Mouse (Mus musculus): Measurements from ENCODE around the gene Eif5a. TPM values are rescaled to one million over a fixed set of nuclear protein-coding genes. Genes with fewer than 3 reads are reported as not detected.
A peak's percentile ranks its signal among the peaks of the same experiment; 100 is the strongest.

Gene Eif5a
- polyA plus RNA-seq, 1 experiment from 2014 or later, result 774 TPM

DNA sequence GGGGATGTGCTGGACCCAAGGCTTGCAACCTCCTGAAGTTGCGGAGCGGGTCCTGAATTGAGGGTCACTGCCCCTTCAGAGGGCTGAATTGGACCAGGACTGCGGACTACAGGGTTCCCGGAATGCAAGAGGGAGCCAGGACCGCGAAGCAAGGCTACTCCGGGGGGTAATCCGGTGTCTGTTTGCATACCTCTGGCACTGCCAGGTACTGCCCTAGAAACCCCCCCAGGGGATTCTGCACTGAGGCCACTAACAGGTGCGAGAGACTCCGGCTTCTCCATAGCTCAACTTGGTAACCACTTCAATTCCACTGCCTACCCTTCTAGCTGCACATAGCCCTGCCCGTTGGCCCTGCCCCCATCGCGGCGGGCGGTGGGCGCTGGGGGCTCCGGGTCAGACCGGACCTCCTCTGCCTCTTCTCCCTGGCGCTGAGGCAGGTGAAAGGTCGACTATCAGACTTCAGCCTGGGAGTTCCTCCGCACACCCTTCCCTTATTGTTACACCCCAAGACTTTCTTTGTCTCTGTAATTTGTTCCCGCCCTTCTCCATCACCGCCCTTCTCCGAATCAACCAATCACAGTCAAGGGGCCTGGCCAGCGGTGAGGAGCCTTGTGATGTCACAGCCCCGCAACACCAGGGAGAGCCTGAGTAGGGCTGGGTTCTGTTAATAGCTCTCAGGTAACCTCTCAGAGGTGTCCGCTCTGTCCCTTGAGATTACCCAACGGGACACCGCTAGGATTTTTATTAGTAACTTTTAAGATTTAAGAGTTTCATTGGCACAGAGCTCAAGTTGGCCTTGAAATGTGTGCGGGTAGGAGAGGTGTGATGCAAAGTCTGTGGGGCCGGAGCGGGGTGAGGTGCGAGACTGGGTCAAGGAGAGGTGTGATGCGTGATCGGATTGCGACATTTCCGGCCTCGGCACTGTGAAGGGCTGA, 21.0 kb downstream of the Eif5a start, which contains the start of the genes 2810408A11Rik and Neurl4:
Gene 2810408A11Rik (minus strand): TSS at position 517 of the 935 bp plus-strand sequence.
Gene Neurl4 (plus strand): TSS at position 602 of the 935 bp plus-strand sequence.
- no peaks in the 10 kb centered on the region for H3K4me1 ChIP-seq (replicated peaks; ENCODE audit: control insufficient read depth, insufficient read depth, low read length)
- peak within 1 kb of the TSS; percentile 65 for H3K9ac ChIP-seq (ENCODE audit: low read depth, low read length)
- peaks cover 19% of the 10 kb centered on the region for H3K36me3 ChIP-seq (ENCODE audit: control insufficient read depth, insufficient read depth)
- peak; percentile 93 for ATAC-seq
- H3K9me3 ChIP-seq (ENCODE audit: control insufficient read depth), result no peaks in the 10 kb centered on the region
- no peak for TF ChIP-seq CTCF (IDR thresholded peaks at IDR 0.05; ENCODE audit: low read depth)
- H3K4me2 ChIP-seq (replicated peaks; ENCODE audit: low read depth), result peak within 1 kb of the TSS; percentile 98
- no peaks in the 10 kb centered on the region for H3K27me3 ChIP-seq (replicated peaks; ENCODE audit: control insufficient read depth, insufficient read depth, low read length)
- under 1% methylated on average over 38 of the region's 38 CpGs for WGBS
- H3K27ac ChIP-seq (ENCODE audit: low read depth, low read length), result peak within 1 kb of the TSS; percentile 89
- peak within 1 kb of the TSS; percentile 75 for H3K4me3 ChIP-seq (ENCODE audit: low read depth, low read length)

DNA sequence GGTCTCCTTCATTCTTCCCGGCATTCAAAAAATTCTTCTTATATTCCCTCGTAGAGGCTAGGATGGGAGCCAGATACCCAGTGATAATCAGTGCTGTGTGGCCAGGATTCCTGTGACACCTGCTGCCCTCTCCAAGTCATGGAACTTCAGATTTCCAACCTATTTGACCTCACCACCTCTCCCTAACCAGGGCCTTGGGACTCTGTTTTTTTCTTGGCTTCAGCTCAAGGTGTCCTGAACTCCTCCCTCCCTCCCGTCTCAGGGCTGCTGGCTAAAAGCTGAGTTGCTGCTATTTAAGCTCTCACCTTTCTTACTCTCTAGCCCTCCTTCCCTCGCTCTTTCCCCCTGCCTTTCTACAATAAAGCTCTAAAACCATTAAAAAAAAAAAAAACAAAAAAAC, 21.9 kb downstream of the Eif5a start:
- Histone ChIP-seq H3K27me3 (replicated peaks; ENCODE audit: control insufficient read depth, insufficient read depth, low read length) (no peaks in the 10 kb centered on the region), H3K9me3 (ENCODE audit: control insufficient read depth) (no peaks in the 10 kb centered on the region), H3K4me3 (ENCODE audit: low read depth, low read length) (peak overlapping the region; percentile 75), H3K27ac (ENCODE audit: low read depth, low read length) (no peak overlapping the region), H3K9ac (ENCODE audit: low read depth, low read length) (no peak overlapping the region), H3K4me1 (replicated peaks; ENCODE audit: control insufficient read depth, insufficient read depth, low read length) (no peaks in the 10 kb centered on the region), H3K4me2 (replicated peaks; ENCODE audit: low read depth) (peak overlapping the region; percentile 98), H3K36me3 (ENCODE audit: control insufficient read depth, insufficient read depth) (peaks cover 13% of the 10 kb centered on the region)
- 27% methylated on average over 4 of the region's 4 CpGs for WGBS
- ATAC-seq, result no peak
- TF ChIP-seq CTCF (IDR thresholded peaks at IDR 0.05; ENCODE audit: low read depth), result no peak

DNA sequence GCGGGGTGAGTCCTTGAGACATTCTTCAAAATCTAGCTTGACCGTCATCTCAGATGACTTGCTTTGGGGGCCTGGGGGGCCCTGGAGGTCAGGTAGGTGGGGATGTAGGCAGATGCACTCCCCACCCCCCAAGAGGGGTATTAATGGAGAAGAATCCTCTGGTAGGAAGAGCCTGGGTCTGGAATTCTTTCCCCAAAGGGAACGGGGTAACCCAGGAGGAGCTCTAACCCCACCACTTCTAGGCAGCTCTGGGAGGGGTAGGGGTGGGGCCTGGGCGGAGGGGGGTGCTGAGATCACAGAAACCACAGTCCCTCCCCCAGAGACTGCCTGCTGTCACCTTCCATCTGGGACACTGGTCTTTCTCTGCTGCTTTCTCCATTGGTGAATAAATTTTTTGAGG, 26.5 kb downstream of the Eif5a start, which contains the start of gene Acap1:
Gene Acap1 (minus strand): TSS at position 249 of the 400 bp plus-strand sequence.
- H3K4me3 ChIP-seq (ENCODE audit: low read depth, low read length), result no peak within 1 kb of the TSS
- no peak for ATAC-seq
- H3K9me3 ChIP-seq (ENCODE audit: control insufficient read depth), result no peaks in the 10 kb centered on the region
- TF ChIP-seq CTCF (IDR thresholded peaks at IDR 0.05; ENCODE audit: low read depth), result no peak
- no peak within 1 kb of the TSS for H3K9ac ChIP-seq (ENCODE audit: low read depth, low read length)
- no peaks in the 10 kb centered on the region for H3K4me1 ChIP-seq (replicated peaks; ENCODE audit: control insufficient read depth, insufficient read depth, low read length)
- H3K27ac ChIP-seq (ENCODE audit: low read depth, low read length), result no peak within 1 kb of the TSS
- 70% methylated on average over 4 of the region's 4 CpGs for WGBS
- H3K27me3 ChIP-seq (replicated peaks; ENCODE audit: control insufficient read depth, insufficient read depth, low read length), result no peaks in the 10 kb centered on the region
- H3K4me2 ChIP-seq (replicated peaks; ENCODE audit: low read depth), result no peak within 1 kb of the TSS
- H3K36me3 ChIP-seq (ENCODE audit: control insufficient read depth, insufficient read depth), result no peaks in the 10 kb centered on the region

DNA sequence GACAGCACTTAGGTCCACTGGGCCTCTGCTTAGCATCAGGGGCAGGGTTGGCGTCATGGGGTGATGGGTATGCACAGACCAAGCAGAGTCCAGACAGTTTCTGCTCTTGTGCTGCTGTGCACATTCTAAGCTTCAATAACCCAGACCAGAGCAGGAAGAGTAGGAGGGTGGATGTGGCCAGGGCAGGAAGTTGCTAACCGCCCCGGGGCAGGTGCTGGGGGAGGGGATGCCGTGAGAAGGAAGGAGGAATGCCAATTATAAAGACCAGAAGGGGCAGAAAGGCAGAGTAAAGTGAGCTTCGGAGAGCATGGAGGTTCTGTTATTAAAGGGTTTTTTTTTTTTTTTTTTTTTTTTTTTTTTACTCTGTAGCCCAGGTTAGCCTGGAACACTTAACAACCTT, 27.1 kb downstream of the Eif5a start:
- H3K4me3 ChIP-seq (ENCODE audit: low read depth, low read length), result no peak overlapping the region
- no peak overlapping the region for H3K27ac ChIP-seq (ENCODE audit: low read depth, low read length)
- TF ChIP-seq CTCF (IDR thresholded peaks at IDR 0.05; ENCODE audit: low read depth), result no peak
- H3K9ac ChIP-seq (ENCODE audit: low read depth, low read length), result no peak overlapping the region
- 72% methylated on average over 5 of the region's 5 CpGs for WGBS
- H3K9me3 ChIP-seq (ENCODE audit: control insufficient read depth), result no peaks in the 10 kb centered on the region
- H3K4me1 ChIP-seq (replicated peaks; ENCODE audit: control insufficient read depth, insufficient read depth, low read length), result no peaks in the 10 kb centered on the region
- H3K36me3 ChIP-seq (ENCODE audit: control insufficient read depth, insufficient read depth), result no peaks in the 10 kb centered on the region
- H3K27me3 ChIP-seq (replicated peaks; ENCODE audit: control insufficient read depth, insufficient read depth, low read length), result no peaks in the 10 kb centered on the region
- H3K4me2 ChIP-seq (replicated peaks; ENCODE audit: low read depth), result no peak overlapping the region
- no peak for ATAC-seq

DNA sequence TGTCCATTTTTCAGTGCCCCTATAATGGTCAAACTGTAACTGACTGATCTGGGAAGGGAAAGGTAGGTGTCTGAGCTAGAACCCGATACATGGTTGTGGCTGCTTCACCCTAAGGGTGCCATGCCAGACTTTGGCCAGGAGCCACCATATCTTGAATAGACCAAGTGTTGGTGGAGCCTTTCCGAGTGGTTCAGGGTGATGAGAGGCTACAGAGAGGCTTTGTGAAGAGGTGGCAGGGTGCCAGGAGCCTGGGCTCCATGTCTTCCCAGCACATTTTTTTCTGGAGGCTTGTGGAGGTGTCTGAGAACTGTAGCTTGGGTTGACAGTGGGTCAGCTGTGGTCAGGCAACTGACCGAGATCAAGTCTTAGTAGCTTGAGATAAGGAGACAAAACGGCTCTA, 30.3 kb downstream of the Eif5a start:
- H3K9ac ChIP-seq (ENCODE audit: low read depth, low read length), result no peak overlapping the region
- H3K27me3 ChIP-seq (replicated peaks; ENCODE audit: control insufficient read depth, insufficient read depth, low read length), result no peaks in the 10 kb centered on the region
- no peak overlapping the region for H3K27ac ChIP-seq (ENCODE audit: low read depth, low read length)
- no peak for ATAC-seq
- 73% methylated on average over 4 of the region's 4 CpGs for WGBS
- no peak overlapping the region for H3K4me2 ChIP-seq (replicated peaks; ENCODE audit: low read depth)
- H3K9me3 ChIP-seq (ENCODE audit: control insufficient read depth), result no peaks in the 10 kb centered on the region
- TF ChIP-seq CTCF (IDR thresholded peaks at IDR 0.05; ENCODE audit: low read depth), result no peak
- no peaks in the 10 kb centered on the region for H3K36me3 ChIP-seq (ENCODE audit: control insufficient read depth, insufficient read depth)
- H3K4me1 ChIP-seq (replicated peaks; ENCODE audit: control insufficient read depth, insufficient read depth, low read length), result no peaks in the 10 kb centered on the region
- H3K4me3 ChIP-seq (ENCODE audit: low read depth, low read length), result no peak overlapping the region

DNA sequence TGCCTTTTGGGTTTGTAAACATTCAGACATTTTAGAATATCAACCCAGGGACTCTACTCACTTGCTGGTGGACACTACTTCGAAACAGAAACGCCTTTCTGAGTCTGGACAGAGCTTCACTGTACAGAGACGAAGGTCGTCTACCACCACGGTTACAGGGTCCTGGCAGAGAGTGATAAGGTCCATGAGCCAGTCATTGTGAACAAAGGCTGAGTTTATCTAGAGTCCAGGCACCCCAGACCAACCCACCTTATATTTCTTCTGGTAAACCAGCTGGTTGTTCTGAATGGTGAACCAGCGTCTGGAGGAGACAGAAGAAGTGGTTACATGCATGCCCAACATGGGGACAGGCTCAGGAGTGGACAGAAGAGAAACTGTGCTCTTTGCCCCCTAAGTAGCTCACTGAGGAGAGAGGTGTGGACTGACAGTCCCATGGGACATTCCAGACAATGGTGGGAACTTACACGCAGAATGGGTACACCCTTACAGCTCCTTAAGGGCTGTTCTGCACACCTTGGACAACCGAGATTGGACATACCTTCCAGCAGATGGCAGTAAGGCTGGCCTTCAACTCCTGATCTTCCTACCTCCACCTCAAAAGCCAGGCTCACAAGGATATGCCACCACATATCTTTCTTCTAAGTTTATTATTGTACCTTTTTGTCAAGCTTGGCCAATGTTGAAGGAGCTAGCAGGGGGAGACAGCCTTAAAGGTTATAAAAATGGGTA, 34.7 kb downstream of the Eif5a start:
- TF ChIP-seq CTCF (IDR thresholded peaks at IDR 0.05; ENCODE audit: low read depth), result peak; percentile 84
- no peaks in the 10 kb centered on the region for H3K9me3 ChIP-seq (ENCODE audit: control insufficient read depth)
- no peaks in the 10 kb centered on the region for H3K27me3 ChIP-seq (replicated peaks; ENCODE audit: control insufficient read depth, insufficient read depth, low read length)
- H3K4me3 ChIP-seq (ENCODE audit: low read depth, low read length), result no peak overlapping the region
- WGBS, result 61% methylated on average over 8 of the region's 8 CpGs
- H3K4me2 ChIP-seq (replicated peaks; ENCODE audit: low read depth), result no peak overlapping the region
- ATAC-seq, result 0 out of 2 replicates have a peak, but pooled peaks have one; percentile 29
- no peak overlapping the region for H3K9ac ChIP-seq (ENCODE audit: low read depth, low read length)
- no peak overlapping the region for H3K27ac ChIP-seq (ENCODE audit: low read depth, low read length)
- no peaks in the 10 kb centered on the region for H3K36me3 ChIP-seq (ENCODE audit: control insufficient read depth, insufficient read depth)
- H3K4me1 ChIP-seq (replicated peaks; ENCODE audit: control insufficient read depth, insufficient read depth, low read length), result no peaks in the 10 kb centered on the region
